9 mouse cellular contexts compared by ENCODE assay signal in the genomic region with DNA sequence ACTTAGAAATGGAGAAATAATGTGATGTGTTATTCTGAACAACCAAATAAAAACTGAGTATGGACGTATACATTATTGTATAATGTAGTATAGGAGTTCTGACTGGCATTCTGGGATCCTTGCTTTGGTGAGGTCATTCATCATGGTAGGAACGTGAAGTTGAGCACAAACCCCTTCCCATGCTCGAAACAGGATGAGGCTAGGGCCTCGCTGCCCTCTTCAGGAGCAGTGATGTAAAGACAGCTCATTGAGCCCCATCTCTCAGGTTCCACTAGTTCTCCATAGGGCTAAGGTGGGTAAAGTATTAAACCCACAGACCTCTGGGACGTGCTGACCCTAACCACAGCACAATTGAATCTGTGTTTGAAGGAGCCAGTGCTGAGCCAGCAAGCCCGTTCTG.
DNase-seq lines count a peak whose midpoint lies in the region; ATAC-seq and TF ChIP-seq lines count a peak whose summit lies in the region.
"Had no signal": no experiment of that assay in that cellular context is flagged by ENCODE, and none has a peak within 500 bp of the region (broad histone marks: within the 10 kb centered on the region; RNA-seq: fewer than 3 reads in every experiment).

No protein-coding gene starts in this region.

- intact Hi-C loops in left cerebral cortex, adult 2 months (cut with DNase I) = loop anchor here (2.0 to 5.0 kb wide), 3 partner anchors 180 to 575 kb away; partner anchors contain the start of genes Elmo1 and Nme8

- TF ChIP-seq CTCF in left cerebral cortex, adult 2 months (IDR thresholded peaks at IDR 0.05) = peak; percentile 57

- H3K27ac ChIP-seq in left cerebral cortex, adult 2 months = no peak overlapping the region
- no peak overlapping the region for H3K27ac ChIP-seq in embryonic facial prominence, embryonic 10.5 days (replicated peaks)
- H3K27ac ChIP-seq: liver, embryonic 15.5 days had no signal

- H3K4me1 ChIP-seq in embryonic facial prominence, embryonic 10.5 days = no peaks in the 10 kb centered on the region
- H3K4me1 ChIP-seq: liver, embryonic 15.5 days had no signal

- no peaks in the 10 kb centered on the region for H3K27me3 ChIP-seq in embryonic facial prominence, embryonic 10.5 days (replicated peaks; ENCODE audit: low read depth, poor library complexity, severe bottlenecking)
- H3K27me3 ChIP-seq: liver, embryonic 15.5 days had no signal

- WGBS in embryonic facial prominence, embryonic 10.5 days = 52% methylated on average over 6 of the region's 6 CpGs

- no peak for DNase-seq in left cerebral cortex, adult 2 months (ENCODE audit: extremely low spot score in 1 of 2, low spot score in 2 of 2)
- no peak for DNase-seq in left cerebral cortex, adult 9 months (ENCODE audit: low spot score in 2 of 2)
- peak; percentile 12 for DNase-seq in R1 (ENCODE audit: low read depth, low spot score)
- peak; percentile 30 for DNase-seq in embryonic facial prominence, embryonic 10.5 days (ENCODE audit: low spot score)
- DNase-seq in lung, postnatal 25 days (ENCODE audit: low spot score) = peak; percentile 22
- peak; percentile 56 for DNase-seq in thymus, postnatal 4 days
- DNase-seq in layer of hippocampus, postnatal 25 days (ENCODE audit: extremely low spot score in 1 of 2, low spot score in 1 of 2) = no peak

- H3K9me3 ChIP-seq in embryonic facial prominence, embryonic 10.5 days = no peaks in the 10 kb centered on the region
- H3K9me3 ChIP-seq: liver, embryonic 15.5 days had no signal

- no peak for ATAC-seq in activated CD4-positive, CD25-positive, alpha-beta regulatory T cell, adult 4 months

- H3K36me3 ChIP-seq in embryonic facial prominence, embryonic 10.5 days (replicated peaks) = no peaks in the 10 kb centered on the region
- H3K36me3 ChIP-seq: liver, embryonic 15.5 days had no signal

- no peak overlapping the region for H3K4me3 ChIP-seq in left cerebral cortex, adult 2 months
- no peak overlapping the region for H3K4me3 ChIP-seq in embryonic facial prominence, embryonic 10.5 days
- H3K4me3 ChIP-seq: liver, embryonic 15.5 days had no signal

Comparison
In these comparisons a context has a peak if more than half of its experiments do, and no peak if none do; other contexts are left out.
1. DNase-seq: peak in R1 (single experiment), embryonic facial prominence, embryonic 10.5 days (single experiment), lung, postnatal 25 days (single experiment) and thymus, postnatal 4 days (single experiment); none in left cerebral cortex, adult 2 months (0 of 2), left cerebral cortex, adult 9 months (0 of 2) and layer of hippocampus, postnatal 25 days (0 of 2).